Mouse (Mus musculus) ES-Bruce4 (cell line): ENCODE measurements around the gene Lyz1. TPM values are rescaled to one million over a fixed set of nuclear protein-coding genes. Genes with fewer than 3 reads are reported as not detected.
"Not testable (repeated sequence)": the region's sequence is repeated elsewhere in the genome, so short reads cannot be mapped to it uniquely, and the experiment has no call there.

Experiments
- H3K27ac ChIP-seq: 2 replicates; pipeline ENCODE4 v1.5.1; 2012; ENCODE audit warnings: low read length, inconsistent platforms; ENCODE audit not compliant: insufficient read depth
- H3K27me3 ChIP-seq: 2 replicates; pipeline ENCODE4 v1.6.1; 2012; ENCODE audit warnings: mild to moderate bottlenecking, low read length, inconsistent platforms; ENCODE audit not compliant: control insufficient read depth, poor library complexity, insufficient read depth, severe bottlenecking
- H3K36me3 ChIP-seq: 2 replicates; pipeline ENCODE4 v1.6.1; 2012; ENCODE audit warnings: inconsistent platforms, mild to moderate bottlenecking, low read length, moderate library complexity; ENCODE audit not compliant: control insufficient read depth, poor library complexity, insufficient read depth, severe bottlenecking
- H3K4me1 ChIP-seq: one replicate; pipeline ENCODE4 v1.8.1; 2011; ENCODE audit warnings: low read length; ENCODE audit not compliant: control insufficient read depth, insufficient read depth
- H3K4me3 ChIP-seq: 2 replicates; pipeline ENCODE4 v1.5.1; 2011; ENCODE audit warnings: low read depth, mild to moderate bottlenecking, low read length
- H3K9ac ChIP-seq: 2 replicates; pipeline ENCODE4 v1.6.1; 2012; ENCODE audit warnings: low read depth, mild to moderate bottlenecking, inconsistent platforms; ENCODE audit not compliant: poor library complexity, severe bottlenecking
- H3K9me3 ChIP-seq: replicated peaks from 2 replicates; pipeline ENCODE4 v1.6.1; 2012; ENCODE audit warnings: mild to moderate bottlenecking, low read length, inconsistent platforms; ENCODE audit not compliant: control insufficient read depth, poor library complexity, insufficient read depth, severe bottlenecking
- CTCF ChIP-seq: IDR thresholded peaks from one replicate; pipeline ENCODE4 v1.8.1; 2011; ENCODE audit warnings: low read depth, low read length
- EP300 ChIP-seq: IDR thresholded peaks from 2 replicates; pipeline ENCODE4 v1.6.1; 2011; ENCODE audit warnings: low read depth, low read length; ENCODE audit not compliant: insufficient read depth
- POLR2A ChIP-seq: IDR thresholded peaks from one replicate; pipeline ENCODE4 v1.8.1; 2011; ENCODE audit warnings: low read length; ENCODE audit not compliant: insufficient read depth
- polyA plus RNA-seq: library from polyadenylated mRNA; stranded (reverse); fragments of >200 nt; gene quantifications from 2 replicates; pipeline ENCODE4 v1.2.4, GENCODE M21; 2011; ENCODE audit warnings: low read depth; ENCODE audit not compliant: missing spikeins, insufficient read depth, insufficient read length

Lyz1 gene
- polyA plus RNA-seq, 1 experiment = not detected

GRCm38 (mm10) chr10:117280000-117280399 lies 12.7 kb downstream of the Lyz1 start:
- H3K36me3 ChIP-seq = no peaks in the 10 kb centered on the region
- H3K9me3 ChIP-seq = no peaks in the 10 kb centered on the region
- no peak overlapping the region for H3K9ac ChIP-seq
- H3K27ac ChIP-seq = no peak overlapping the region
- TF ChIP-seq CTCF = no peak
- no peak for TF ChIP-seq EP300
- no peak for TF ChIP-seq POLR2A
- H3K27me3 ChIP-seq = no peaks in the 10 kb centered on the region
- H3K4me3 ChIP-seq = no peak overlapping the region
- no peaks in the 10 kb centered on the region for H3K4me1 ChIP-seq

DNA sequence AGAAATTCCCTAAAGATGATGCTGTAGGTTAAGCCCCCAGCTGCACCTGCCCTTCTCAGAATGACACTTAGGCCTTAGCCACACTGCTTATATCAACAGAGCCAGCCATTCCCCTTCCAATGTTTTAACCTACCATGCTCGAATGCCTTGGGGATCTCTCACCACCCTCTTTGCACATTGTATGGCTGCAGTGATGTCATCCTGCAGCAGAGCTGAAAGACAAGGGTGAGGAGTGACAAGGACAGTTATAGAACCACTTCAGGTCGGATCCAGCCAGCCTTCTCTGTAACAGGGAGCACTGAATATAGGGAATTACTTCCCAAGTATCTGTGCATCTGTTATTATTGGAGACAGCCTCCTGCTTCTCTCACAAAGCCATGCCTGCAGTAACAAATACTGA lies 14.2 kb downstream of the Lyz1 start:
- not testable (repeated sequence) for H3K27ac ChIP-seq, H3K4me1 ChIP-seq

GRCm38 (mm10) chr10:117277779-117278178 lies 14.9 kb downstream of the Lyz1 start:
- H3K4me3 ChIP-seq, H3K36me3 ChIP-seq, H3K9me3 ChIP-seq, H3K27me3 ChIP-seq, H3K9ac ChIP-seq, H3K4me1 ChIP-seq, H3K27ac ChIP-seq: not testable (repeated sequence)

More for the DNA sequence above, 14.2 kb downstream of the Lyz1 start:
- not testable (repeated sequence) for H3K27me3 ChIP-seq, H3K36me3 ChIP-seq, H3K4me3 ChIP-seq, H3K9ac ChIP-seq, H3K9me3 ChIP-seq

- Histone ChIP-seq H3K27ac (no peak overlapping the region), H3K9me3 (no peaks in the 10 kb centered on the region), H3K4me3 (no peak overlapping the region), H3K4me1 (no peaks in the 10 kb centered on the region), H3K9ac (no peak overlapping the region), H3K27me3 (no peaks in the 10 kb centered on the region), H3K36me3 (no peaks in the 10 kb centered on the region)
- TF ChIP-seq CTCF (no peak), POLR2A (no peak), EP300 (no peak)
These were observed 16.8 kb downstream of the Lyz1 start for GRCm38 (mm10) chr10:117275681-117276369.

GRCm38 (mm10) chr10:117274645-117275044 lies 18.0 kb downstream of the Lyz1 start:
- not testable (repeated sequence) for H3K4me3 ChIP-seq, H3K36me3 ChIP-seq, H3K27me3 ChIP-seq, H3K9ac ChIP-seq, H3K9me3 ChIP-seq, H3K27ac ChIP-seq, H3K4me1 ChIP-seq

- no peaks in the 10 kb centered on the region for H3K9me3 ChIP-seq
- TF ChIP-seq EP300 = no peak
- no peak for TF ChIP-seq CTCF
- TF ChIP-seq POLR2A = no peak
- no peaks in the 10 kb centered on the region for H3K36me3 ChIP-seq
- no peaks in the 10 kb centered on the region for H3K4me1 ChIP-seq
- H3K9ac ChIP-seq = no peak overlapping the region
- H3K4me3 ChIP-seq = no peak overlapping the region
- H3K27me3 ChIP-seq = no peaks in the 10 kb centered on the region
- no peak overlapping the region for H3K27ac ChIP-seq
These were observed 20.6 kb downstream of the Lyz1 start for GRCm38 (mm10) chr10:117272023-117272422.

DNA sequence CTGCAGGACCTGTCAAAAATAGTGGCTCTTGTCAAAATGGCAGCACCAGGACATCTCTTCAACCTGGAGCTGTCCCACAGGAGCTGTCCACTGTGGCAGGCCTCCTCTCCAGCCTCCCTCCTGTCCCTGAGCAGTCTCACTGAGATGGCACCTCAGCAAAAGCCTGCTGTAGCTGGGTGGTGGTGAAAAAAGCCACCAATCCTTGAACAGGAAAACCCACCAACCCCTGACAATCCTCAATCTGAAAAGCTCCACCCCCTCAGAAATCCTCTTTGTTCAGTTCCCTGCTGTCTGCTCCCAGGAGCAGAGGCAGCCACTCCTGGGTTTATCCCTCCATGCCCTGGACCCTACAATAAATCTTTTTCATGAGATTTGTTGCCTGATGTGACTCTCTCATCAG lies 32.8 kb downstream of the Lyz1 start:
- Histone ChIP-seq H3K9me3 (peaks cover 13% of the 10 kb centered on the region), H3K4me3 (no peak overlapping the region), H3K36me3 (no peaks in the 10 kb centered on the region), H3K27me3 (no peaks in the 10 kb centered on the region), H3K27ac (no peak overlapping the region), H3K4me1 (no peaks in the 10 kb centered on the region), H3K9ac (no peak overlapping the region)
- TF ChIP-seq EP300 (no peak), POLR2A (no peak), CTCF (no peak)
